Mouse (Mus musculus) hindbrain, postnatal 0 days (tissue): ENCODE data around the gene Mob3b. TPM values are rescaled to one million over a fixed set of nuclear protein-coding genes. Genes with fewer than 3 reads are reported as not detected.

ENCODE experiments used
- ATAC-seq: fragments of 200-750 bp; cut with Nextera tagmentation; 2 replicates; pipeline ENCODE4 v1.8.0; 2017; ENCODE audit warnings: mild to moderate bottlenecking, moderate TSS enrichment, moderate library complexity
- DNase-seq: peaks from one replicate; pipeline ENCODE4 v3.0.0-alpha.2; 2015; ENCODE audit warnings: low spot score
- H3K27ac ChIP-seq: fragments of 300-500 bp; sonication (generic); 2 replicates; pipeline ENCODE4 v1.5.1; 2014; ENCODE audit warnings: mild to moderate bottlenecking
- H3K27me3 ChIP-seq: fragments of 300-500 bp; sonication (generic); 2 replicates; pipeline ENCODE4 v1.6.1; 2014; ENCODE audit warnings: low read length, mixed read lengths; ENCODE audit not compliant: insufficient read depth
- H3K36me3 ChIP-seq: fragments of 300-500 bp; sonication (generic); 2 replicates; pipeline ENCODE4 v1.6.1; 2014; ENCODE audit warnings: low read length, mixed read lengths; ENCODE audit not compliant: insufficient read depth
- H3K4me1 ChIP-seq: fragments of 300-500 bp; sonication (generic); 2 replicates; pipeline ENCODE4 v1.6.1; 2014; ENCODE audit warnings: antibody characterized with exemption, low read length, mixed read lengths; ENCODE audit not compliant: insufficient read depth
- H3K4me2 ChIP-seq: fragments of 300-500 bp; sonication (generic); 2 replicates; pipeline ENCODE4 v1.6.1; 2014; ENCODE audit warnings: low read depth, mild to moderate bottlenecking, low read length, moderate library complexity, mixed read lengths
- H3K4me3 ChIP-seq: fragments of 300-500 bp; sonication (generic); 2 replicates; pipeline ENCODE4 v1.5.1; 2014; ENCODE audit warnings: low read length
- H3K9ac ChIP-seq: fragments of 300-500 bp; sonication (generic); replicated peaks from 2 replicates; pipeline ENCODE4 v1.6.1; 2014; ENCODE audit warnings: mild to moderate bottlenecking, low read length, moderate library complexity, mixed read lengths
- H3K9me3 ChIP-seq: fragments of 300-500 bp; sonication (generic); 2 replicates; pipeline ENCODE4 v1.6.1; 2016; ENCODE audit warnings: low read length, mixed read lengths
- CTCF ChIP-seq: IDR thresholded peaks from 2 replicates; pipeline ENCODE4 v1.5.1; 2016; ENCODE audit warnings: antibody characterized with exemption, control low read depth, low read depth
- WGBS: fragments of 180-500 bp; shearing (Covaris S2); extraction: QIAGEN DNeasy Blood & Tissue Kit; methylation state at CpG from one replicate; pipeline ENCODE4 v1.1.7; 2014; 5-methylcytosine and 5-hydroxymethylcytosine counted together
- polyA plus RNA-seq: library from polyadenylated mRNA; unstranded; fragments of >200 nt; fragmentation: Nextera tagmentation; extraction: Ambion mirVana; gene quantifications from 2 replicates; pipeline ENCODE4 v1.2.1, GENCODE M21; 2015
- total RNA-seq: library from RNA; depleted of rRNA; stranded (reverse); fragments of >200 nt; gene quantifications from 2 replicates; pipeline ENCODE4 v1.2.3, GENCODE M21; 2014

Mob3b gene
- total and polyA plus RNA-seq, 2 experiments from 2014 or later: 2.9 to 3.2 TPM

DNA sequence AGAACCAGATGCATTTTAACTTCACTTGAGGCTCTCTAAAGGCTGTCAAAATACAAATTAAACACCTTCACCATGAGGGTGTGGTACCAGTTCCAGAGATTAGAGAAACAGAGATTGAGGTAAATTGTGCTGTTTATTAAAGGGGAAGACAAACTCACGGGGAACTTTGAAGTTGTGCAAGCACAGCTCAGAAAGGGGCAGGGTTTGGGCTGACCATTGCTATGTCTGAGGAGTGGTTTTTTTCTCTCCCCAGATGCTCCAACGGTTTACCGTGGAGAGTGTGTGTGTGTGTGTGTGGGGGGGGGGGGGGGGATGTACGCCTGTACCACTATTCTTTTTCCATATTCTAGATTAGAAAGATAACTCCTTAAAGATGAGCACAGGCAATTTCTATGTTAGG is 37.1 kb downstream of the Mob3b start:
- WGBS: 78% methylated on average over 4 of the region's 4 CpGs
- no peak overlapping the region for H3K4me3 ChIP-seq
- no peak overlapping the region for H3K9ac ChIP-seq
- no peak overlapping the region for H3K27ac ChIP-seq
- no peak for TF ChIP-seq CTCF
- no peak overlapping the region for H3K4me2 ChIP-seq
- H3K9me3 ChIP-seq: no peaks in the 10 kb centered on the region
- no peak for ATAC-seq
- DNase-seq: no peak
- no peaks in the 10 kb centered on the region for H3K4me1 ChIP-seq
- no peaks in the 10 kb centered on the region for H3K36me3 ChIP-seq
- H3K27me3 ChIP-seq: no peaks in the 10 kb centered on the region

GRCm38 (mm10) chr4:35118851-35119250 is 38.4 kb downstream of the Mob3b start:
- no peak for TF ChIP-seq CTCF
- no peaks in the 10 kb centered on the region for H3K36me3 ChIP-seq
- H3K9me3 ChIP-seq: no peaks in the 10 kb centered on the region
- no peak for ATAC-seq
- H3K4me1 ChIP-seq: no peaks in the 10 kb centered on the region
- H3K4me2 ChIP-seq: no peak overlapping the region
- DNase-seq: no peak
- no peak overlapping the region for H3K27ac ChIP-seq
- H3K27me3 ChIP-seq: no peaks in the 10 kb centered on the region
- no peak overlapping the region for H3K4me3 ChIP-seq
- 88% methylated on average over 2 of the region's 2 CpGs for WGBS
- H3K9ac ChIP-seq: no peak overlapping the region

GRCm38 (mm10) chr4:35117144-35117543 is 40.1 kb downstream of the Mob3b start:
- Histone ChIP-seq H3K36me3 (no peaks in the 10 kb centered on the region), H3K27me3 (no peaks in the 10 kb centered on the region), H3K9me3 (no peaks in the 10 kb centered on the region), H3K27ac (no peak overlapping the region), H3K4me2 (no peak overlapping the region), H3K4me1 (no peaks in the 10 kb centered on the region), H3K4me3 (no peak overlapping the region), H3K9ac (no peak overlapping the region)
- no peak for ATAC-seq
- 90% methylated on average over 3 of the region's 3 CpGs for WGBS
- no peak for TF ChIP-seq CTCF
- no peak for DNase-seq

GRCm38 (mm10) chr4:35115933-35116332 is 41.4 kb downstream of the Mob3b start:
- no peak for DNase-seq

DNA sequence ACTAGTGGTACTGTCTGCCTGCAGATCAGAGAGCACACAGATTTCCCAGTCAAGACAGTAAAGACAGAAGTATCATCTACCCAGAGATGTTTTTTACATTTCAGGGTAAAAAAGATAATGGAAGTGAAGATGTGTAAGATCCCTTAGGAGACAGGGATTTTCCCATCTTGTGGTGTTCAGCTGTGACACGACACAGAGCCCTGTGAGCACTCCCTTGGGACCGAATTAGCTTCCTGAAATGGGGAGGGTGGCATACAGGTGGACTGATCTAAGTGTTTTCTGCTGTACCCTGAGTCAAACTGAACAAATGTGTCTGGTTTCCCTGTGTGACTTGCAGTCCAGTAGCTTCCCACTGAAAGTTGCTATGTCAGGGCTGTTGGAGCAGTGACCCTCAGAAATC is 42.3 kb downstream of the Mob3b start:
- 76% methylated on average over 2 of the region's 2 CpGs for WGBS
- Histone ChIP-seq H3K9me3 (no peaks in the 10 kb centered on the region), H3K27me3 (no peaks in the 10 kb centered on the region), H3K9ac (no peak overlapping the region), H3K27ac (no peak overlapping the region), H3K4me3 (no peak overlapping the region), H3K4me1 (no peaks in the 10 kb centered on the region), H3K4me2 (no peak overlapping the region), H3K36me3 (no peaks in the 10 kb centered on the region)
- no peak for ATAC-seq
- no peak for TF ChIP-seq CTCF
- DNase-seq: no peak

More at GRCm38 (mm10) chr4:35115933-35116332, 41.4 kb downstream of the Mob3b start:
- no peaks in the 10 kb centered on the region for H3K27me3 ChIP-seq
- H3K4me1 ChIP-seq: no peaks in the 10 kb centered on the region
- no peaks in the 10 kb centered on the region for H3K36me3 ChIP-seq
- no peak overlapping the region for H3K27ac ChIP-seq
- H3K4me2 ChIP-seq: no peak overlapping the region
- WGBS: 60% methylated on average over 6 of the region's 6 CpGs
- H3K9me3 ChIP-seq: no peaks in the 10 kb centered on the region
- no peak for ATAC-seq
- no peak overlapping the region for H3K4me3 ChIP-seq
- no peak for TF ChIP-seq CTCF
- no peak overlapping the region for H3K9ac ChIP-seq

DNA sequence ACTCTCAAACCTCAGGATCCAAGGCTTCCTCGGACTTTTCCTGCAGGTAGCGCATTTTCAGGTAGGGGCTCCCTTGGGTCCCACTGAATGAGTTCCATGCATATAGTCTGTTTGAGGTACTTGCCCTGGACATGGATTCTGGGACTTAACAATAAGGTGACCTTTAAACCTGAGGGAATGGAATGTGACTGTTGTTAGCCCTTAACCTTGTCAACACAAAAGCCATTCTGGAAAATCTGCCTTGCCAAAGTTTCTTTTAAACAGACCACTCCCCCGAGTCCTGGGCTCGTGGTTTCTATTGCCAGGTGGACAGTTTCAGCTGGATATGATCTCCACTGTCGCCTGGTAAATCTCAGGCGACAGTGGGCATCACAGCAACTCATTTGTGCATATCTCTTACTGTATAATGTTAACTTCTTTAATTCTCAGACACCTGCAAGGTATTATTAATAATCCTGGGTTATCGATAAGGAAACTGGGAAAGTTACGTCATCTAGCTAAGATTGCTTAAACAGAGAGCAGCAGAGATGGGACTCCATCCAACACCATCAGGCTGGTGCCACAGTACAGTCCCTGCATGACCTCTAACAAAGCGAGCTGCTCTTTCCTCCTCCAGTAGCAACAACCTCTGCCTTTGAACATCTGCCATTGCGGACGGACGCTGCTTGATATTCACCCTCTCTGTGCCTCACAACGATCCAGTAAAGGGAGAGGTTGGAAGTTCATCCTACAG is 43.6 kb downstream of the Mob3b start:
- ATAC-seq: no peak
- H3K4me3 ChIP-seq: no peak overlapping the region
- H3K4me2 ChIP-seq: no peak overlapping the region
- no peaks in the 10 kb centered on the region for H3K9me3 ChIP-seq
- WGBS: 77% methylated on average over 13 of the region's 13 CpGs
- no peaks in the 10 kb centered on the region for H3K36me3 ChIP-seq
- H3K27ac ChIP-seq: no peak overlapping the region
- no peak for DNase-seq
- no peak overlapping the region for H3K9ac ChIP-seq
- H3K27me3 ChIP-seq: no peaks in the 10 kb centered on the region
- no peaks in the 10 kb centered on the region for H3K4me1 ChIP-seq
- TF ChIP-seq CTCF: no peak

DNA sequence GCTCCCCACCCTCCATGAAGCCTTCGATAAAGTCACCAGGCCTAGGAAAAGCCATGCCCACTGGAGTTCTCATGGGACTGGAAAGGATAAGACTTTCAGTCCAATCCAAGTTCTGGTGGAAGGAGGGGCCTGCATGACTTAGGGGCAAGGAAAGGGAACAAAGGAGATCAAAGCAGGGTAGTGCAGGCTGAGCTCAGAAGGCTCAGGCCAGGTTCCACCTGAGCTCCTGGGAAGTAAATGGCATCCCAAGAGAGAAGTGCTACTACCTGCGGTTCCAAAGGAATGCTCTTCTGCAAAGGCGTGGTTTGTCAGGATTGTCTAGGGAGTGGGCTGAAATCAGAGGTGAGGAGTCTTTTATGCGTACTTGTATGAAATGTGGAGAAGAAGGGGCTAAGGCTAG is 44.8 kb downstream of the Mob3b start:
- WGBS: 92% methylated on average over 4 of the region's 4 CpGs
- H3K36me3 ChIP-seq: no peaks in the 10 kb centered on the region

More for the DNA sequence above, 44.8 kb downstream of the Mob3b start:
- Histone ChIP-seq H3K4me1 (no peaks in the 10 kb centered on the region), H3K27me3 (no peaks in the 10 kb centered on the region), H3K9ac (no peak overlapping the region), H3K27ac (no peak overlapping the region), H3K4me2 (no peak overlapping the region), H3K9me3 (no peaks in the 10 kb centered on the region), H3K4me3 (no peak overlapping the region)
- ATAC-seq: no peak
- no peak for TF ChIP-seq CTCF
- DNase-seq: no peak
